Mouse (Mus musculus) MEL (cell line): ENCODE results near the gene Tcp10a.
"Not testable (repeated sequence)": the region's sequence is repeated elsewhere in the genome, so short reads cannot be mapped to it uniquely, and the experiment has no call there.

Source experiments
- BHLHE40 ChIP-seq: IDR thresholded peaks from 2 replicates; pipeline ENCODE4 v1.6.1; 2012; ENCODE audit warnings: low read depth, mild to moderate bottlenecking, inconsistent platforms, low read length, improper control_type of control experiment, borderline replicate concordance
- CHD2 ChIP-seq: IDR thresholded peaks from 2 replicates; pipeline ENCODE4 v1.6.1; 2011; ENCODE audit warnings: low read length, improper control_type of control experiment
- MAFK ChIP-seq: IDR thresholded peaks from 2 replicates; pipeline ENCODE4 v1.6.1; 2011; ENCODE audit warnings: low read depth, mild to moderate bottlenecking, low read length, improper control_type of control experiment, borderline replicate concordance
- ZNF384 ChIP-seq: IDR thresholded peaks from 2 replicates; pipeline ENCODE4 v1.6.1; 2012; ENCODE audit warnings: low read depth, mild to moderate bottlenecking, inconsistent platforms, low read length, improper control_type of control experiment

GRCm38 (mm10) chr17:7332745-7333144 lies 8.3 kb downstream of the Tcp10a start:
- TF ChIP-seq ZNF384, MAFK, BHLHE40, CHD2: not testable (repeated sequence)
